Mouse (Mus musculus) liver, embryonic 16.5 days (tissue): ENCODE data around the gene Dll3. TPM values are rescaled to one million over a fixed set of nuclear protein-coding genes. Genes with fewer than 3 reads are reported as not detected.
A peak's percentile ranks its signal among the peaks of the same experiment; 100 is the strongest.

Source experiments
- ATAC-seq: fragments of 200-750 bp; cut with Nextera tagmentation; 2 replicates; pipeline ENCODE4 v1.8.0; 2017; ENCODE audit warnings: low read depth, mild to moderate bottlenecking, moderate number of reproducible peaks, moderate library complexity
- H3K27ac ChIP-seq: fragments of 300-500 bp; sonication (generic); 2 replicates; pipeline ENCODE4 v1.5.1; 2014; ENCODE audit warnings: mild to moderate bottlenecking, low read length
- H3K27me3 ChIP-seq: fragments of 300-500 bp; sonication (generic); 2 replicates; pipeline ENCODE4 v1.6.1; 2014; ENCODE audit warnings: low read depth, low read length, mixed read lengths; ENCODE audit not compliant: control insufficient read depth, insufficient read depth
- H3K36me3 ChIP-seq: fragments of 300-500 bp; sonication (generic); 2 replicates; pipeline ENCODE4 v1.6.1; 2014; ENCODE audit warnings: mild to moderate bottlenecking; ENCODE audit not compliant: control insufficient read depth, insufficient read depth
- H3K4me1 ChIP-seq: fragments of 300-500 bp; sonication (generic); 2 replicates; pipeline ENCODE4 v1.6.1; 2014; ENCODE audit warnings: low read depth, low read length, mixed read lengths; ENCODE audit not compliant: control insufficient read depth
- H3K4me2 ChIP-seq: fragments of 300-500 bp; sonication (generic); 2 replicates; pipeline ENCODE4 v1.6.1; 2014; ENCODE audit warnings: low read depth, low read length, mixed read lengths
- H3K4me3 ChIP-seq: fragments of 300-500 bp; sonication (generic); 2 replicates; pipeline ENCODE4 v1.5.1; 2014; ENCODE audit warnings: low read depth, mild to moderate bottlenecking, low read length
- H3K9ac ChIP-seq: fragments of 300-500 bp; sonication (generic); 2 replicates; pipeline ENCODE4 v1.6.1; 2014; ENCODE audit warnings: low read depth, low read length
- H3K9me3 ChIP-seq: fragments of 300-500 bp; sonication (generic); replicated peaks from 2 replicates; pipeline ENCODE4 v1.6.1; 2016; ENCODE audit warnings: low read length; ENCODE audit not compliant: control insufficient read depth
- WGBS: fragments of 180-500 bp; shearing (Covaris S2); extraction: QIAGEN DNeasy Blood & Tissue Kit; methylation state at CpG from one replicate; pipeline ENCODE4 v1.1.7; 2014; ENCODE audit not compliant: insufficient replicate concordance; 5-methylcytosine and 5-hydroxymethylcytosine counted together
- polyA plus RNA-seq: library from polyadenylated mRNA; unstranded; fragments of >200 nt; fragmentation: Nextera tagmentation; extraction: Ambion mirVana; gene quantifications from 2 replicates; pipeline ENCODE4 v1.2.1, GENCODE M21; 2015

Gene Dll3
- polyA plus RNA-seq, 1 experiment from 2014 or later = not detected

GRCm38 (mm10) chr7:28318036-28318435, 16.0 kb upstream of the Dll3 start:
- Histone ChIP-seq H3K36me3 (peaks cover 68% of the 10 kb centered on the region), H3K27me3 (no peaks in the 10 kb centered on the region), H3K27ac (no peak overlapping the region), H3K4me1 (peaks cover 1% of the 10 kb centered on the region), H3K4me2 (no peak overlapping the region), H3K9ac (no peak overlapping the region), H3K4me3 (no peak overlapping the region), H3K9me3 (no peaks in the 10 kb centered on the region)
- no peak for ATAC-seq
- 63% methylated on average over 3 of the region's 3 CpGs for WGBS

- Histone ChIP-seq H3K4me1 (peaks cover 18% of the 10 kb centered on the region), H3K27ac (peak within 1 kb of the TSS; percentile 63; the same call in 1 of the 2 replicates), H3K36me3 (peaks cover 41% of the 10 kb centered on the region), H3K4me3 (peak within 1 kb of the TSS; percentile 98), H3K9me3 (no peaks in the 10 kb centered on the region), H3K4me2 (peak within 1 kb of the TSS; percentile 90), H3K9ac (peak within 1 kb of the TSS; percentile 92), H3K27me3 (no peaks in the 10 kb centered on the region)
- under 1% methylated on average over 44 of the region's 45 CpGs for WGBS
- peak; percentile 99 for ATAC-seq
Measured at GRCm38 (mm10) chr7:28311926-28312543, 10.0 kb upstream of the Dll3 start, which contains the start of gene Timm50. TSS of gene Timm50 (minus strand) at chr7:28312072.

- Histone ChIP-seq H3K4me2 (peak overlapping the region; percentile 90), H3K4me1 (peaks cover 18% of the 10 kb centered on the region), H3K9me3 (no peaks in the 10 kb centered on the region), H3K9ac (peak overlapping the region; percentile 92), H3K27ac (peak overlapping the region; percentile 63; the same call in 1 of the 2 replicates), H3K4me3 (peak overlapping the region; percentile 98), H3K27me3 (no peaks in the 10 kb centered on the region), H3K36me3 (peaks cover 41% of the 10 kb centered on the region)
- WGBS = 3% methylated on average over 32 of the region's 35 CpGs
- peak; percentile 23 for ATAC-seq
Measured at GRCm38 (mm10) chr7:28311151-28311925, 9.3 kb upstream of the Dll3 start.

- Histone ChIP-seq H3K4me2 (no peak overlapping the region), H3K4me1 (peaks cover 18% of the 10 kb centered on the region), H3K9ac (no peak overlapping the region), H3K9me3 (no peaks in the 10 kb centered on the region), H3K36me3 (peaks cover 31% of the 10 kb centered on the region), H3K27me3 (no peaks in the 10 kb centered on the region), H3K27ac (no peak overlapping the region), H3K4me3 (no peak overlapping the region)
- WGBS = 68% methylated on average over 9 of the region's 9 CpGs
- no peak for ATAC-seq
Measured at GRCm38 (mm10) chr7:28309737-28310136, 7.7 kb upstream of the Dll3 start.

- no peak for ATAC-seq
- H3K9me3 ChIP-seq = no peaks in the 10 kb centered on the region
- peaks cover 10% of the 10 kb centered on the region for H3K4me1 ChIP-seq
- no peak overlapping the region for H3K4me3 ChIP-seq
- WGBS = 87% methylated on average over 8 of the region's 8 CpGs
- no peak overlapping the region for H3K4me2 ChIP-seq
- no peak overlapping the region for H3K27ac ChIP-seq
- peaks cover 30% of the 10 kb centered on the region for H3K36me3 ChIP-seq
- H3K9ac ChIP-seq = no peak overlapping the region
- peaks cover 15% of the 10 kb centered on the region for H3K27me3 ChIP-seq
Measured at GRCm38 (mm10) chr7:28306216-28306615, 4.2 kb upstream of the Dll3 start.

GRCm38 (mm10) chr7:28305641-28306040, 3.6 kb upstream of the Dll3 start:
- H3K4me2 ChIP-seq = no peak overlapping the region
- H3K4me3 ChIP-seq = no peak overlapping the region
- H3K4me1 ChIP-seq = peaks cover 5% of the 10 kb centered on the region
- no peak overlapping the region for H3K27ac ChIP-seq
- WGBS = 75% methylated on average over 10 of the region's 10 CpGs
- ATAC-seq = no peak
- peaks cover 30% of the 10 kb centered on the region for H3K36me3 ChIP-seq
- no peaks in the 10 kb centered on the region for H3K9me3 ChIP-seq
- no peak overlapping the region for H3K9ac ChIP-seq
- peaks cover 21% of the 10 kb centered on the region for H3K27me3 ChIP-seq

- Histone ChIP-seq H3K27me3 (peaks cover 62% of the 10 kb centered on the region), H3K27ac (no peak overlapping the region), H3K4me1 (peaks cover 4% of the 10 kb centered on the region), H3K4me3 (no peak overlapping the region), H3K36me3 (no peaks in the 10 kb centered on the region), H3K9ac (no peak overlapping the region), H3K4me2 (no peak overlapping the region), H3K9me3 (no peaks in the 10 kb centered on the region)
- ATAC-seq = no peak
- WGBS = 18% methylated on average over 43 of the region's 43 CpGs
Measured at GRCm38 (mm10) chr7:28298837-28299625, 3.0 kb downstream of the Dll3 start.

GRCm38 (mm10) chr7:28294481-28294880, 7.6 kb downstream of the Dll3 start:
- H3K9ac ChIP-seq = no peak overlapping the region
- 4% methylated on average over 62 of the region's 63 CpGs for WGBS
- peak overlapping the region; percentile 63 for H3K4me2 ChIP-seq
- H3K36me3 ChIP-seq = no peaks in the 10 kb centered on the region
- H3K27ac ChIP-seq = no peak overlapping the region
- peaks cover 74% of the 10 kb centered on the region for H3K27me3 ChIP-seq
- ATAC-seq = peak; percentile 58
- no peaks in the 10 kb centered on the region; the same call in 1 of the 2 replicates for H3K4me1 ChIP-seq
- peak overlapping the region; percentile 49 for H3K4me3 ChIP-seq
- H3K9me3 ChIP-seq = no peaks in the 10 kb centered on the region
